Mouse (Mus musculus) olfactory bulb, adult 2 months (tissue): ENCODE data around the gene Rgn.

Experiments used
- CTCF ChIP-seq: fragments of 200-500 bp; IDR thresholded peaks from 2 replicates; pipeline ENCODE4 v1.5.1; 2012; ENCODE audit warnings: low read depth, mild to moderate bottlenecking, low read length, moderate library complexity; ENCODE audit not compliant: insufficient read depth
- POLR2A ChIP-seq: fragments of 200-500 bp; IDR thresholded peaks from 2 replicates; pipeline ENCODE4 v1.6.1; 2012; ENCODE audit warnings: mild to moderate bottlenecking, low read depth, low read length, moderate library complexity; ENCODE audit not compliant: insufficient read depth

GRCm38 (mm10) chrX:20520290-20520939 is 29.2 kb upstream of the Rgn start:
- TF ChIP-seq CTCF: no peak
- no peak for TF ChIP-seq POLR2A
